Mouse (Mus musculus): ENCODE data around the gene Cadm1. TPM values are rescaled to one million over a fixed set of nuclear protein-coding genes. Genes with fewer than 3 reads are reported as not detected.

Cadm1 gene
- polyA plus RNA-seq, 1 experiment from 2014 or later, result 86.8 TPM

DNA sequence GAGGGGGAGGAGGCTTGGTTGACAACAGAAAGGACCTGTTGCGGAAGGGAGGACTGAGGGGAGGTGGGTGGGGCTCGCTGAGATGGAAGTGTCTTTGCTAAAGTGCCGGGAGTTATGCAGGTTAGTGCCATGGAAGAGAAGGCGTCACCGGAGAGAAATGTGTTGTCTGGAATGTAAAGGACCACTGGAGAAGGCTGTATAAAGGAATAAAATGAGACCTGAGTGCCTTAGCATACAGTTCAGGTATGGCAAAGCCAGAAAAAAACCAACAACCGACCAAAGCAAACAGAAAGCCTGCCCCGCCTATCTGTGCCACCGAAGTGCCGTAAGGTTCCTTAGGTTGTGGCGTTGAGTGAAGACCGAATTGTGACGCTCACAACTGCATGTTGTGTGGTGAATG, 18.4 kb downstream of the Cadm1 start:
- ATAC-seq (no peak), DNase-seq (ENCODE audit: low read depth, low spot score) (no peak)
- TF ChIP-seq CTCF (IDR thresholded peaks at IDR 0.05), result no peak
- H3K27me3 ChIP-seq, result no peaks in the 10 kb centered on the region
- CTCF ChIA-PET, result interaction anchor here (0.8 to 1.9 kb wide), 3 partner anchors 14 to 24 kb away, joined by 3 to 5 read pairs (median 4); no protein-coding TSS in a partner anchor
- in situ Hi-C loops (cut with MboI; ENCODE audit: low pct_unique_long_range_greater_than_20kb), result loop anchor here (25.0 kb wide), 1 partner anchor 811 kb away; no protein-coding TSS in a partner anchor
- POLR2A ChIA-PET, result no interaction called here

- ChIA-PET CTCF (interaction anchor here (1.0 to 1.9 kb wide), 2 partner anchors 15 to 24 kb away, joined by 3 to 5 read pairs; no protein-coding TSS in a partner anchor), POLR2A (no interaction called here)
- no peak for TF ChIP-seq CTCF (IDR thresholded peaks at IDR 0.05)
- no peaks in the 10 kb centered on the region for H3K27me3 ChIP-seq
- in situ Hi-C loops (cut with MboI; ENCODE audit: low pct_unique_long_range_greater_than_20kb), result loop anchor here (25.0 kb wide), 1 partner anchor 812 kb away; no protein-coding TSS in a partner anchor
- ATAC-seq (no peak), DNase-seq (ENCODE audit: low read depth, low spot score) (no peak)
These were observed 18.9 kb downstream of the Cadm1 start for GRCm38 (mm10) chr9:47548916-47549315.

DNA sequence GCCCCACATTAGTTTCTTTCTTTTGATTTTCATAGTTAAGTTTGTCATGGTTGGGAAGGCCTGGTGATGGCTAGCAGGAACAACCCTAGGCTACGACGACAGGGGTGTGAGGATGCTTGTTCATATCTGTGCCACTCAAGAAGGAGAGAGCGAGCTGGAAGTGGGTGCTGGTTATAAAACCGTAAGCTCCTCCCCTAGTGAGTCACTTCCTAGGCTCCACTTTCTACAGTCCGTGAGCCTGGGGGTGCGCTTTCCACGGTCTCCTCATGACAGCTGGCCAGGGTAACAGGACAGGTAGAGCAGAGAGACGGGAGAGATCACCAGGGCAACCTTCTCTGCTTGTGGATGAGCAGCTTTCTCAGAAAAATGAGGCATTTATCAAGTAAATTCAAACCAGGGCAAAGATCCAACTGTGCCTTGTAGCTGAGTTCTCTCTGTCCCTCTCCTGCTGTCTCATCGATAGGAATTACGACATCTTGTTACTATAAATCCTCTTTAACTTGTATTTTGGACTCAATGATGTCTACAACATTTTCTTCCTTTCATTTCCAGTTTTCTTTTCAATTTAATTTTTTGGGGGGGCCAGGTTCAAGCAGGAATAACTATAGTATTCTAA, 23.1 kb downstream of the Cadm1 start:
- ChIA-PET CTCF (interaction anchor here (1.0 kb wide), 1 partner anchor 11 kb away, joined by 3 read pairs; no protein-coding TSS in a partner anchor), POLR2A (interaction anchor here (0.6 kb wide), 1 partner anchor 1762 kb away, joined by 3 read pairs; no protein-coding TSS in a partner anchor)
- no peak for TF ChIP-seq CTCF (IDR thresholded peaks at IDR 0.05)
- in situ Hi-C loops (cut with MboI; ENCODE audit: low pct_unique_long_range_greater_than_20kb), result no loop called here
- H3K27me3 ChIP-seq, result no peaks in the 10 kb centered on the region
- DNase-seq (ENCODE audit: low read depth, low spot score) (no peak), ATAC-seq (no peak)

DNA sequence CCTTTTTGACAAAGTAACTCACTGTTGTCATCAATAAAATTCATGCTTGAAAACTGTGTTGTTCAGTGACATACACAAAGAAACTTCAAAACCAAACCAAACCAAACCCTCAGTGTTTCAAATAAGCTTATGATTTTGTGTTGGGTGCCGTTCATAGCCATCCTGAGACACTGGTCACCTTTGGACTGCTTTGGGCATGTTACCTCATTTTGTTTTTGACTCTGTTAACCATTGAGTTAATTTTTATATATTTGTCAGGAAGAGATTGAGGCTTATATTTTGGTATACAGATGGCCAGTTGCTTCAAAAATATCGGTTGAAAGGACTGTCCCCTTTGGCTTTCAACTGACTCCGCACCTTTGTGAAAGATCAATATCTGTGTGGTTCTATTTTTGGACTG, 30.8 kb downstream of the Cadm1 start:
- ChIA-PET CTCF (no interaction called here), POLR2A (no interaction called here)
- in situ Hi-C loops (cut with MboI; ENCODE audit: low pct_unique_long_range_greater_than_20kb), result no loop called here
- no peak for TF ChIP-seq CTCF (IDR thresholded peaks at IDR 0.05)
- no peaks in the 10 kb centered on the region for H3K27me3 ChIP-seq
- no peak for DNase-seq (ENCODE audit: low read depth, low spot score)
- no peak for ATAC-seq

DNA sequence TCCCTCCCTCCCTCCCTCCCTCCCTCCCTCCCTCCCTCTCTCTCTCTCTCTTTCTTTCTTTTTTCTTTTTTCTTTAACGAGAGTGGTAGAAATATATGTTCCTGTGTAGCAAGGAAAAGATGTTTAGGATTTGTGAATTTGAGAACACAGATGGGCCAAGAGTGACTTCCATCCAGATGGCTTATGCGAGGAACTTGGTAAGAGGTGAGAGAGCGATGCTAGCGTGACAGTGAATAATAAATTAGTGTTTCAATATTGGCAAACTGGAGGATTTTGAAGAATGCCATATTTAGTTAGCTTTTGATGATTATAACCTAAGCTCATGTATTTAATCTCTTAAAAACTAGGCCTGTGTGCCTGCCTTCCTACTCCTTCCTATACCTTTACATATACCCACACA, 31.6 kb downstream of the Cadm1 start:
- CTCF ChIA-PET, result interaction anchor here (1.6 kb wide), 1 partner anchor 138 kb away, joined by 6 read pairs; no protein-coding TSS in a partner anchor
- no peak for DNase-seq (ENCODE audit: low read depth, low spot score)
- ATAC-seq, result no peak
- in situ Hi-C loops (cut with MboI; ENCODE audit: low pct_unique_long_range_greater_than_20kb), result no loop called here
- TF ChIP-seq CTCF (IDR thresholded peaks at IDR 0.05), result no peak
- POLR2A ChIA-PET, result no interaction called here
- no peaks in the 10 kb centered on the region for H3K27me3 ChIP-seq

DNA sequence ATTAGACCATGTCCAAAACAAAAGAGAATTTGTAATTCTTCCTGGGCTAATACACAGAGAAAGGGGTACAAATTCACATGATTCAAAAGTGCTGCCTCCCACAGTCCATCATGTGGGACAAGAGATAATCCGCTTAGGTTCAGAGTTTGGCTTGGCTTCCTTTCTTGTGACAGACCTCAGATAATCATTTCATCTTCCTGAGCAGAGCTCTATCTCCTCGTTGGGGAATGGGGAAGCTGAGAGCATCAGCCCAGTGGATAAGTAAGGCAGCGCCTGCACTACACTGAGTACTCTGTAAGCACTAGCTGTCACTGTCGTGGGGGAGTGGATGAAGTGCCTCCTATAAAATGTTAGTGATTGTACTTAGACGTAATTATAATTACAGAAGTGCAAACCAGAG, 35.1 kb downstream of the Cadm1 start:
- in situ Hi-C loops (cut with MboI; ENCODE audit: low pct_unique_long_range_greater_than_20kb), result no loop called here
- POLR2A ChIA-PET, result no interaction called here

DNA sequence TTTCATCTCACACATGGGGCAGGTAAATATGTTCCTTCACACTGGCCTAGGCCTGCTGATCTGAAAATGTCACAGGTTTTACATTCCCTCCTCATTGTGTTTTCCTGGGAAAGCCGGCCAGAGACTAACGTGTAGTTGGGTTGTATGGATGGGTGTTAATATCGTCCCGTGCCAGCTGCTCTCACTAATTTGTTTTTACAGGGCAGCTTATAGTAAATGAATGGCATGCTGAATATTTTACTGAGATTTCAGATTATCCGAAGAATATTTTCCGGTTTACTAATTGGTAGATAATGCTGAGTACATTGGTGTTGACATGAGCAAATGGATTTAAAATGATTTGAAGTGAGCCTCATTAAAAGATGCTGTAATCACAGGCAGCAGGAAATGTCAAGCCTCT, 37.9 kb downstream of the Cadm1 start:
- no peak for ATAC-seq
- in situ Hi-C loops (cut with MboI; ENCODE audit: low pct_unique_long_range_greater_than_20kb), result no loop called here
- CTCF ChIA-PET, result no interaction called here
- no peaks in the 10 kb centered on the region for H3K27me3 ChIP-seq
- TF ChIP-seq CTCF (IDR thresholded peaks at IDR 0.05), result no peak
- no peak for DNase-seq (ENCODE audit: low read depth, low spot score)
- POLR2A ChIA-PET, result no interaction called here

More for the DNA sequence above, 35.1 kb downstream of the Cadm1 start:
- CTCF ChIA-PET, result interaction anchor here (1.2 kb wide), 1 partner anchor 13 kb away, joined by 3 read pairs; no protein-coding TSS in a partner anchor
- no peak for ATAC-seq
- TF ChIP-seq CTCF (IDR thresholded peaks at IDR 0.05), result no peak
- no peaks in the 10 kb centered on the region for H3K27me3 ChIP-seq
- DNase-seq (ENCODE audit: low read depth, low spot score), result no peak

DNA sequence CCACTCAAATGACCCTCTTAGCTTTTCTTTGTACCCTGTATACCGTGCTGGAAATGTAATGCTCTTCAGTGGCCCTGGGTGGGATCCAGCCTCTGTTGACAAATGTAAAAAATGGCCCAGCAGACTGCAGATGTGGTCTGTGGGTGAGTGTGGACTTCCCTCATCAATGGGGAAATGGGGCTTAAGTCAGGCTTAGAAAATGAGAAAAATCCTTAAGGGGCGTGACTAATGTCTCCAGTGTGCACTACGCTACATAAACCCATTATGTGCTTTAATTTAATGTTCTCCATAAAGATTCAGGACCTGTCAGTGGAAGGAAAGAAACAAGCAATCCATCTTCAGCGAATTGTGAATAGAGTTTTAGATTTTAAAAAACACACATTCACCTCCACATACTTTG, 40.2 kb downstream of the Cadm1 start:
- ChIA-PET CTCF (interaction anchor here (0.8 to 1.0 kb wide), 2 partner anchors 22 to 65 kb away, joined by 3 to 4 read pairs; no protein-coding TSS in a partner anchor), POLR2A (no interaction called here)
- ATAC-seq (no peak), DNase-seq (ENCODE audit: low read depth, low spot score) (no peak)
- TF ChIP-seq CTCF (IDR thresholded peaks at IDR 0.05), result no peak
- in situ Hi-C loops (cut with MboI; ENCODE audit: low pct_unique_long_range_greater_than_20kb), result no loop called here
- H3K27me3 ChIP-seq, result no peaks in the 10 kb centered on the region

DNA sequence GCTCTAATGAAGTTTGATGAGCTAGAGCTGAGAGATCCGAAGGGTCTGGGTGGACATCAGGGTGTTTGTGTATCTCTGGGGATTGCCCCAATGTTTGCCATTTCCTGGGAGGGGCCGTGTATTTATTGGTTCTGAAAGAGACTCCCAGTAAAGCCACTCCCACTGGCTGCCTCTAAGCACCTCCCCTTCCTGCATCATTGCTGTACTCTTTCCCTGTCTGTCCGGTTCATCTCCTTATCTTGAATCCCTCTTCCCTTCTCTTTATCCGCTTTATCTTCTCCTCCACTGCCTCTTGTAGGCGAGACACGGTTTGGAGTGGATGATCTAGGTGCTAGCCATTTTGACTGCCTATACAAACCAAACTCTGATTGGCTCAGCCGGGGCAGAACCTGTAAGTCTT, 41.5 kb downstream of the Cadm1 start:
- no peak for TF ChIP-seq CTCF (IDR thresholded peaks at IDR 0.05)
- ChIA-PET POLR2A (no interaction called here), CTCF (no interaction called here)
- DNase-seq (ENCODE audit: low read depth, low spot score) (no peak), ATAC-seq (no peak)
- no peaks in the 10 kb centered on the region for H3K27me3 ChIP-seq
- in situ Hi-C loops (cut with MboI; ENCODE audit: low pct_unique_long_range_greater_than_20kb), result no loop called here

GRCm38 (mm10) chr9:47572132-47572531, 42.2 kb downstream of the Cadm1 start:
- in situ Hi-C loops (cut with MboI; ENCODE audit: low pct_unique_long_range_greater_than_20kb), result no loop called here
- no peak for ATAC-seq

GRCm38 (mm10) chr9:47573456-47573855, 43.5 kb downstream of the Cadm1 start:
- no peak for ATAC-seq

More at GRCm38 (mm10) chr9:47572132-47572531, 42.2 kb downstream of the Cadm1 start:
- no peak for TF ChIP-seq CTCF (IDR thresholded peaks at IDR 0.05)
- ChIA-PET CTCF (no interaction called here), POLR2A (no interaction called here)
- no peak for DNase-seq (ENCODE audit: low read depth, low spot score)
- no peaks in the 10 kb centered on the region for H3K27me3 ChIP-seq

More at GRCm38 (mm10) chr9:47573456-47573855, 43.5 kb downstream of the Cadm1 start:
- CTCF ChIA-PET, result no interaction called here
- POLR2A ChIA-PET, result no interaction called here
- no peak for TF ChIP-seq CTCF (IDR thresholded peaks at IDR 0.05)
- in situ Hi-C loops (cut with MboI; ENCODE audit: low pct_unique_long_range_greater_than_20kb), result no loop called here
- DNase-seq (ENCODE audit: low read depth, low spot score), result no peak
- H3K27me3 ChIP-seq, result no peaks in the 10 kb centered on the region

Data from Patski (cell line).